Mouse (Mus musculus) cerebellum, postnatal 36 days (tissue): ENCODE measurements around the gene Bcl2.
A peak's percentile ranks its signal among the peaks of the same experiment; 100 is the strongest.

Source experiments
- DNase-seq, 2 experiments: peaks; one replicate each; pipeline ENCODE4 v3.0.0; 2021 to 2022; ENCODE audit warnings: mixed read lengths in 2 of 2

Bcl2 gene

GRCm38 (mm10) chr1:106618814-106619213 is 95.3 kb downstream of the Bcl2 start:
- DNase-seq = no peak

- no peak for DNase-seq
Measured at GRCm38 (mm10) chr1:106616955-106617354, 97.1 kb downstream of the Bcl2 start.

- DNase-seq = no peak
Measured at GRCm38 (mm10) chr1:106613371-106613770, 100.7 kb downstream of the Bcl2 start.

- no peak for DNase-seq
Measured at GRCm38 (mm10) chr1:106612166-106613031, 101.7 kb downstream of the Bcl2 start.

GRCm38 (mm10) chr1:106611246-106611645 is 102.8 kb downstream of the Bcl2 start:
- DNase-seq = no peak

- no peak for DNase-seq
Measured at GRCm38 (mm10) chr1:106608098-106608778, 105.8 kb downstream of the Bcl2 start.

GRCm38 (mm10) chr1:106606951-106607350 is 107.1 kb downstream of the Bcl2 start:
- no peak for DNase-seq

GRCm38 (mm10) chr1:106603406-106603805 is 110.7 kb downstream of the Bcl2 start:
- no peak for DNase-seq

- peak; percentile 34 to 37 for DNase-seq
Measured at GRCm38 (mm10) chr1:106602941-106603340, 111.1 kb downstream of the Bcl2 start.

GRCm38 (mm10) chr1:106602536-106602935 is 111.5 kb downstream of the Bcl2 start:
- no peak for DNase-seq

GRCm38 (mm10) chr1:106601247-106601646 is 112.8 kb downstream of the Bcl2 start:
- DNase-seq = no peak

GRCm38 (mm10) chr1:106600841-106601240 is 113.2 kb downstream of the Bcl2 start:
- DNase-seq = no peak

- no peak for DNase-seq
Measured at GRCm38 (mm10) chr1:106598292-106598583, 115.8 kb downstream of the Bcl2 start.

GRCm38 (mm10) chr1:106597575-106598291 is 116.3 kb downstream of the Bcl2 start:
- DNase-seq = no peak

GRCm38 (mm10) chr1:106596380-106596779 is 117.7 kb downstream of the Bcl2 start:
- DNase-seq = no peak

GRCm38 (mm10) chr1:106595286-106595885 is 118.7 kb downstream of the Bcl2 start:
- no peak for DNase-seq

GRCm38 (mm10) chr1:106591180-106591774 is 122.8 kb downstream of the Bcl2 start:
- no peak for DNase-seq

GRCm38 (mm10) chr1:106589141-106589540 is 124.9 kb downstream of the Bcl2 start:
- DNase-seq = no peak

- DNase-seq = no peak
Measured at GRCm38 (mm10) chr1:106587866-106588470, 126.1 kb downstream of the Bcl2 start.

GRCm38 (mm10) chr1:106586761-106587160 is 127.3 kb downstream of the Bcl2 start:
- no peak for DNase-seq

- DNase-seq = no peak
Measured at GRCm38 (mm10) chr1:106585349-106585748, 128.7 kb downstream of the Bcl2 start.

- DNase-seq = no peak
Measured at GRCm38 (mm10) chr1:106584824-106585223, 129.2 kb downstream of the Bcl2 start.
